Mouse (Mus musculus): ENCODE results near the gene Tmem30b. TPM values are rescaled to one million over a fixed set of nuclear protein-coding genes. Genes with fewer than 3 reads are reported as not detected.
"Not testable (repeated sequence)": the region's sequence is repeated elsewhere in the genome, so short reads cannot be mapped to it uniquely, and the experiment has no call there.

Gene Tmem30b
- total and polyA plus RNA-seq, 2 experiments from 2014 or later, result 0.38 to 0.53 TPM

DNA sequence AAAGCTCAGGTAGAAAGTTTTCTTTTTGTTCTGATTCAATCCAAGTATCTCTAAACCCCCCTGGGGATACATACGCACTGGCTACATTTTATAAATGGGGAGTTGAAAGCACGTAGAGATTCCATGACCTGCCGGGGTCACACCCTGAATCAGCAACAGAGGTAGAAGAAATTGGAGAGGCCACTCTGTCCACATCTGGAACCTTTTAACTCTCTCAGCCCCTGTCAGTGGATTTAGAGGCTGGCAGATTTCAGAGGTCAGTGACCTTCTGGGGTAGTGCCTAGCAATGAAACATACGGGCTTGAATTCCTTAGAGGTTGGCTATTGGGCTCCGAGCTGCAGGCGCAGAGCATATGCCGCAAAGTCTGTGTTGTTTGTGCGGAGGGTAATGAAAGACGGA lies 17.1 kb downstream of the Tmem30b start:
- Histone ChIP-seq H3K27ac (ENCODE audit: low read depth, low read length) (no peak overlapping the region), H3K27me3 (ENCODE audit: insufficient read depth, low read length) (no peaks in the 10 kb centered on the region), H3K4me2 (ENCODE audit: low read depth, low read length, poor library complexity, severe bottlenecking) (no peak overlapping the region), H3K36me3 (ENCODE audit: insufficient read depth, low read length) (no peaks in the 10 kb centered on the region), H3K9ac (replicated peaks; ENCODE audit: low read length, poor library complexity, severe bottlenecking) (no peak overlapping the region), H3K4me1 (ENCODE audit: insufficient read depth, low read length) (no peaks in the 10 kb centered on the region), H3K4me3 (ENCODE audit: low read depth, low read length) (no peak overlapping the region), H3K9me3 (ENCODE audit: low read length) (no peaks in the 10 kb centered on the region)
- DNase-seq (ENCODE audit: low spot score), result no peak
- TF ChIP-seq CTCF (IDR thresholded peaks at IDR 0.05), result no peak
- 54% methylated on average over 9 of the region's 9 CpGs for WGBS
- ATAC-seq (ENCODE audit: low FRiP score), result no peak

DNA sequence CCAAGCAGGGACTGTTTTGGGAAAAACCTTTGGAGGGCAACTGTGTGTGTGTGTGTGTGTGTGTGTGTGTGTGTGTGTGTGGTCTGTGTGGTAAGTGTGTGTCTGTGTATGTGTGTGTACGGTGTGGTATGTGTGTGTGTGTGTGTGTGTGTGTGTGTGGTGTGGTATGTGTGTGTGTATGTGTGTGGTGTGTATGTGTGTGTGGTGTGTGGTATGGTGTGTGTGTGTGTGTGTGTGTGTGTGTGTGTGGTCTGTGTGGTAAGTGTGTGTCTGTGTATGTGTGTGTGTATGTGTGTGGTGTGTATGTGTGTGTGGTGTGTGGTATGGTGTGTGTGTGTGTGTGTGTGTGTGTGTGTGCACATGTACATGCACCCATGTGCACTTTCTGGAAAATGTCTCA lies 18.1 kb downstream of the Tmem30b start:
- not testable (repeated sequence) for H3K36me3 ChIP-seq (ENCODE audit: insufficient read depth, low read length); H3K9me3 ChIP-seq (ENCODE audit: low read length); H3K9ac ChIP-seq (replicated peaks; ENCODE audit: low read length, poor library complexity, severe bottlenecking); H3K4me1 ChIP-seq (ENCODE audit: insufficient read depth, low read length); H3K27me3 ChIP-seq (ENCODE audit: insufficient read depth, low read length); H3K4me2 ChIP-seq (ENCODE audit: low read depth, low read length, poor library complexity, severe bottlenecking); H3K27ac ChIP-seq (ENCODE audit: low read depth, low read length); ATAC-seq (ENCODE audit: low FRiP score); DNase-seq (ENCODE audit: low spot score); H3K4me3 ChIP-seq (ENCODE audit: low read depth, low read length)
- 100% methylated on average over 1 of the region's 1 CpGs for WGBS

DNA sequence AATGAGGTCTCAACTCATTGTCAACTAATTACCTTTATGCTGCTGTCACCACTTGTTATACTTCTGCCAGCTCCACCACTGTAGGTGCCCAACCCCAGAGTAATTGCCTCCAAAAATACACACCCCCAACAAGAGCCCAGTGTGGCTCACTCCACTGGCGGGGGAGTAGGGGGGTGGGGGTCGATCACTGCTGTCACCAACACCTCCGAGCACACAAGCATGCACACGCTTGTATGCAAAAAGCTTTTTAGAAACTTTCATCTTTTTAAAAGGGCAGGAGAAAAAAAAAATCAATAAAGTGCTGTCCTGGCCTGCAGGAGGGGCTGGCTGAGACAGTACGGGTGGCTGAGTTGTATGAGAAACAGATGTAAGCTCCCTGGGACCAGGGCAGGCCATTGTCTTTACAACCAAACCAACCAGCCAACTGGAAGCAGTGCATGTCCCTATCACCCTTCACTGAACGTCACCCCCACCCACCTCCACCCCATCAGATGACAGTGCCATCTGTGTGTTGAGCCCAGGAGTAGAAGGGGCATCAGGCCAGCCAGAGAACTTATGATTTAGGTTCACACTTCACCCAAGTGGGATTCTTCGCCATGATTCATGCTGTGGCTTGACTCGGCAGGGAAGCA lies 20.8 kb downstream of the Tmem30b start:
- Histone ChIP-seq H3K27me3 (ENCODE audit: insufficient read depth, low read length) (no peaks in the 10 kb centered on the region), H3K9me3 (ENCODE audit: low read length) (no peaks in the 10 kb centered on the region), H3K4me1 (ENCODE audit: insufficient read depth, low read length) (no peaks in the 10 kb centered on the region), H3K4me3 (ENCODE audit: low read depth, low read length) (no peak overlapping the region), H3K9ac (replicated peaks; ENCODE audit: low read length, poor library complexity, severe bottlenecking) (no peak overlapping the region), H3K4me2 (ENCODE audit: low read depth, low read length, poor library complexity, severe bottlenecking) (no peak overlapping the region), H3K36me3 (ENCODE audit: insufficient read depth, low read length) (no peaks in the 10 kb centered on the region), H3K27ac (ENCODE audit: low read depth, low read length) (no peak overlapping the region)
- ATAC-seq (ENCODE audit: low FRiP score) (no peak), DNase-seq (ENCODE audit: low spot score) (no peak)
- no peak for TF ChIP-seq CTCF (IDR thresholded peaks at IDR 0.05)
- WGBS, result 76% methylated on average over 8 of the region's 8 CpGs

DNA sequence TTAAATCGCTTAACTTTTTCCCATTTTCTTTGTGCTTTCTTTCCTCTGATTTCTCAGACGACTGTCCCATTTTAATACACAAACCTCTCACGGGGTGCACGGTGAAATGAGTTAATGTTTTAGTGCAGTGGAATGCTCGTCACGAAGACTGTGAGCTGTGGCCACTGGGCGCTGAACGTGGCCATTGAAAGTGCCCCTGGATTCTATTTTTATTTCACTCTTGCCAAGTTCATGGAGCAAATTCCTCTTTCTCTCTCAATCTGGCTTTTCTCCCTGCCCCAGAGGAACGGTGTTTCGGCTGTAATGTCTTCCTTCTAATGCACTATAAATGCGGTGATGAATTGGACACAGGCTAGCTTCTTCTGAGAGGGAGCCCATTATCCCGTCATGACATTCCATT lies 23.1 kb downstream of the Tmem30b start:
- H3K4me2 ChIP-seq (ENCODE audit: low read depth, low read length, poor library complexity, severe bottlenecking), result no peak overlapping the region
- no peaks in the 10 kb centered on the region for H3K36me3 ChIP-seq (ENCODE audit: insufficient read depth, low read length)
- H3K9ac ChIP-seq (replicated peaks; ENCODE audit: low read length, poor library complexity, severe bottlenecking), result no peak overlapping the region
- H3K27me3 ChIP-seq (ENCODE audit: insufficient read depth, low read length), result no peaks in the 10 kb centered on the region
- no peaks in the 10 kb centered on the region for H3K4me1 ChIP-seq (ENCODE audit: insufficient read depth, low read length)
- WGBS, result 86% methylated on average over 12 of the region's 12 CpGs
- no peak overlapping the region for H3K4me3 ChIP-seq (ENCODE audit: low read depth, low read length)
- no peak overlapping the region for H3K27ac ChIP-seq (ENCODE audit: low read depth, low read length)
- ATAC-seq (ENCODE audit: low FRiP score) (no peak), DNase-seq (ENCODE audit: low spot score) (no peak)
- H3K9me3 ChIP-seq (ENCODE audit: low read length), result no peaks in the 10 kb centered on the region
- TF ChIP-seq CTCF (IDR thresholded peaks at IDR 0.05), result no peak

DNA sequence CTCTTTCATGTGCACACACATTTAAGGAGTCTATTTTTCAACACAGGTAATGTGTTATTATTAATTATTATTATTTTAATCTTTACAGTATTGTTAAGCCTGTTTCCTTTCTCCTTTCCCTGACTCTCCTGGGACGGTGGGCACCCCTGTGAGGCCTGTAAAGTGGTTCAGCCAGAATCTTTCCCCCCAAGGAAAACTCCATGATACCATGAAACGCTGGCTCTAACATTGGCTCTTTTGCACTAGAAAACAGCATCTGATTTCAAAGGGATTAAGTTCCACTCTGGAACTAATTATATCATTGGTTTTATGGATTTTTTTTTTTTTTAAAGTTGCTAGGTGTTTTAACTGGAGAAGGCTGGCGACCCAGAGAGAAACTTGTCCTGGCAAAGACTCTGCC lies 24.2 kb downstream of the Tmem30b start:
- no peaks in the 10 kb centered on the region for H3K27me3 ChIP-seq (ENCODE audit: insufficient read depth, low read length)
- no peak for TF ChIP-seq CTCF (IDR thresholded peaks at IDR 0.05)
- H3K4me3 ChIP-seq (ENCODE audit: low read depth, low read length), result no peak overlapping the region
- no peak overlapping the region for H3K4me2 ChIP-seq (ENCODE audit: low read depth, low read length, poor library complexity, severe bottlenecking)
- no peaks in the 10 kb centered on the region for H3K4me1 ChIP-seq (ENCODE audit: insufficient read depth, low read length)
- ATAC-seq (ENCODE audit: low FRiP score) (no peak), DNase-seq (ENCODE audit: low spot score) (no peak)
- 43% methylated on average over 3 of the region's 3 CpGs for WGBS
- no peaks in the 10 kb centered on the region for H3K9me3 ChIP-seq (ENCODE audit: low read length)
- H3K9ac ChIP-seq (replicated peaks; ENCODE audit: low read length, poor library complexity, severe bottlenecking), result no peak overlapping the region
- H3K36me3 ChIP-seq (ENCODE audit: insufficient read depth, low read length), result no peaks in the 10 kb centered on the region
- H3K27ac ChIP-seq (ENCODE audit: low read depth, low read length), result no peak overlapping the region

DNA sequence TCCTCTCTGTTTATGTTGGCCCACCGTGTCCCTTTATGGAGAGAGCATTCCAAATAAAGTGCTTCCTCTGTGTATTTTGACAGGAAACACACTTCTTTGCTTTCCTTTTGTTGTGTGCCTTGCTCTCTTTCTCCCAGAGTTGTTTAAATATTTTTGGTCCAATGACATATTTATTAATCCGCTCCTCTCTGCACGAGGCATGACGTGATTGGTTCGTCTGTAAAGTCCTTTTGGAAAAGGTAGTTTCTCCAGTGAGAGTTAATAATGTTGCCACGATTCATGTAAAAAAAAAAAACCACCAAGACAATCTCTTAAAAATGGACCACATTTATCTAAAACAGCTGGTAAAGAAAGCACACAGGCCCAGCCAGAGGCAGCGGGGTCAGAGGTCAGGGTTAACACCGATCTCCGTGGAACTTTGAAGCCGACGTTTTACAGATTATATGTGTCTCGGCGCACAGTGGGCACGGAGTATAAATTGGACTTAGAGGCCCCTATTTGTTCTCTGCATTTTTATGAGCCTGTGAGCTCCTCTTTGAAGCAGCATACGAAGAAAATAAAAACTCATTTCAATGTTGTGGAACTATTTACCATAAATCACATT lies 24.9 kb downstream of the Tmem30b start:
- Histone ChIP-seq H3K4me2 (ENCODE audit: low read depth, low read length, poor library complexity, severe bottlenecking) (no peak overlapping the region), H3K9me3 (ENCODE audit: low read length) (no peaks in the 10 kb centered on the region), H3K36me3 (ENCODE audit: insufficient read depth, low read length) (no peaks in the 10 kb centered on the region), H3K4me3 (ENCODE audit: low read depth, low read length) (no peak overlapping the region), H3K4me1 (ENCODE audit: insufficient read depth, low read length) (no peaks in the 10 kb centered on the region), H3K9ac (replicated peaks; ENCODE audit: low read length, poor library complexity, severe bottlenecking) (no peak overlapping the region), H3K27ac (ENCODE audit: low read depth, low read length) (no peak overlapping the region), H3K27me3 (ENCODE audit: insufficient read depth, low read length) (no peaks in the 10 kb centered on the region)
- no peak for DNase-seq (ENCODE audit: low spot score)
- no peak for ATAC-seq (ENCODE audit: low FRiP score)
- TF ChIP-seq CTCF (IDR thresholded peaks at IDR 0.05), result no peak
- WGBS, result 46% methylated on average over 15 of the region's 15 CpGs
